Mouse (Mus musculus) small intestine, adult 2 months (tissue): ENCODE measurements around the gene Clrn1.

ENCODE experiments used
- CTCF ChIP-seq: fragments of 200-500 bp; IDR thresholded peaks from 2 replicates; pipeline ENCODE4 v1.5.1; 2012; ENCODE audit warnings: low read depth, mild to moderate bottlenecking, control low read depth, inconsistent platforms, low read length, moderate library complexity, mixed read lengths; ENCODE audit not compliant: insufficient replicate concordance, insufficient read length; ENCODE audit errors: extremely low read depth
- POLR2A ChIP-seq: fragments of 200-500 bp; IDR thresholded peaks from 2 replicates; pipeline ENCODE4 v1.6.1; 2012; ENCODE audit warnings: low read depth, mild to moderate bottlenecking, control low read depth, inconsistent platforms, low read length, moderate library complexity

GRCm38 (mm10) chr3:58887719-58888118, 2.6 kb upstream of the Clrn1 start:
- TF ChIP-seq CTCF (no peak), POLR2A (no peak)
